Comparison of ENCODE assay signal across 8 mouse cellular contexts in the genomic region with DNA sequence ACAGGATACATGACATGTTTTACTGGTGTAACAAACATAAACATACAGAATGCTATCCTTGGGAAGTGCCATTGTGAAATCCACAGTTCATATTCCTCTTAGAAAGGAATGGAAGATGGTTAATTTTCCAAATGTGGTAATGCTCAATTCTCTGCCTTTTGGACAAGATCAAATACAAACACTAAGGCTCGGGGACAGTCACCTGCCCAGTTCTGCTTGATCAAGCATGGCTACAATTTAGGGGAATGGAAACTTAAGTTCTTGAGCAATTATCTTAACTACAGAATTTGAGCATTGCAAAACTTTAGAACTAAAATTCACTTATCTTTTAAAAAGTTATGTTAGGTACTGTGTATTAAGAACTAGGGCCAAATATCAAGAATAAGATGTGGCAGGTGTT. TPM values are rescaled to one million over a fixed set of nuclear protein-coding genes. Genes with fewer than 3 reads are reported as not detected.
DNase-seq lines count a peak whose midpoint lies in the region; ATAC-seq lines count a peak whose summit lies in the region.

No protein-coding gene starts in this region.

- H3K4me2 ChIP-seq in heart, embryonic 12.5 days = peak overlapping the region; percentile 83
- H3K4me2 ChIP-seq in hindbrain, embryonic 15.5 days = peak overlapping the region; percentile 58
- peak overlapping the region; percentile 60 for H3K4me2 ChIP-seq in midbrain, embryonic 12.5 days (replicated peaks)

- H3K27ac ChIP-seq in heart, embryonic 12.5 days (ENCODE audit: poor library complexity, severe bottlenecking) = no peak overlapping the region
- no peak overlapping the region for H3K27ac ChIP-seq in embryonic facial prominence, embryonic 10.5 days (replicated peaks)
- peak overlapping the region; percentile 94 for H3K27ac ChIP-seq in hindbrain, embryonic 15.5 days (replicated peaks)
- H3K27ac ChIP-seq in midbrain, embryonic 12.5 days (replicated peaks) = no peak overlapping the region

- no peak overlapping the region for H3K9ac ChIP-seq in heart, embryonic 12.5 days
- peak overlapping the region; percentile 75 for H3K9ac ChIP-seq in hindbrain, embryonic 15.5 days
- H3K9ac ChIP-seq in midbrain, embryonic 12.5 days (replicated peaks) = no peak overlapping the region

- no peaks in the 10 kb centered on the region for H3K27me3 ChIP-seq in heart, embryonic 12.5 days (replicated peaks)
- no peaks in the 10 kb centered on the region for H3K27me3 ChIP-seq in embryonic facial prominence, embryonic 10.5 days (replicated peaks; ENCODE audit: low read depth, poor library complexity, severe bottlenecking)
- no peaks in the 10 kb centered on the region for H3K27me3 ChIP-seq in hindbrain, embryonic 15.5 days
- no peaks in the 10 kb centered on the region for H3K27me3 ChIP-seq in midbrain, embryonic 12.5 days

- ATAC-seq in heart, embryonic 12.5 days (ENCODE audit: insufficient number of reproducible peaks, low FRiP score) = no peak
- ATAC-seq in hindbrain, embryonic 15.5 days (ENCODE audit: low FRiP score, low read depth) = no peak
- no peak for ATAC-seq in midbrain, embryonic 12.5 days (ENCODE audit: low FRiP score, low read depth)

- 94% methylated on average over 1 of the region's 1 CpGs for WGBS in heart, embryonic 12.5 days
- 80% methylated on average over 1 of the region's 1 CpGs for WGBS in embryonic facial prominence, embryonic 10.5 days
- WGBS in hindbrain, embryonic 15.5 days = 79% methylated on average over 1 of the region's 1 CpGs
- 78% methylated on average over 1 of the region's 1 CpGs for WGBS in midbrain, embryonic 12.5 days

- H3K36me3 ChIP-seq in heart, embryonic 12.5 days = peaks cover 17% of the 10 kb centered on the region
- peaks cover 18% of the 10 kb centered on the region for H3K36me3 ChIP-seq in embryonic facial prominence, embryonic 10.5 days (replicated peaks)
- peaks cover 12% of the 10 kb centered on the region for H3K36me3 ChIP-seq in hindbrain, embryonic 15.5 days
- peaks cover 9% of the 10 kb centered on the region; the same call in 1 of the 2 replicates for H3K36me3 ChIP-seq in midbrain, embryonic 12.5 days

- no peak for DNase-seq in heart, postnatal 10 days
- no peak for DNase-seq in embryonic facial prominence, embryonic 10.5 days (ENCODE audit: low spot score)
- DNase-seq in MN1 (ENCODE audit: low spot score) = no peak
- DNase-seq in embryo, embryonic 9.5 days (ENCODE audit: extremely low spot score) = no peak
- no peak for DNase-seq in right cerebral cortex, adult 18-20 months

- intact Hi-C loops in heart, postnatal 10 days (cut with DNase I) = loop anchor here (10.0 kb wide), 1 partner anchor 339 kb away; a partner anchor contains a TSS

- no peaks in the 10 kb centered on the region for H3K9me3 ChIP-seq in heart, embryonic 12.5 days (replicated peaks)
- no peaks in the 10 kb centered on the region for H3K9me3 ChIP-seq in embryonic facial prominence, embryonic 10.5 days
- H3K9me3 ChIP-seq in hindbrain, embryonic 15.5 days = no peaks in the 10 kb centered on the region
- no peaks in the 10 kb centered on the region for H3K9me3 ChIP-seq in midbrain, embryonic 12.5 days

- H3K4me3 ChIP-seq in heart, embryonic 12.5 days = peak overlapping the region; percentile 88
- peak overlapping the region; percentile 90 for H3K4me3 ChIP-seq in embryonic facial prominence, embryonic 10.5 days
- H3K4me3 ChIP-seq in hindbrain, embryonic 15.5 days = peak overlapping the region; percentile 60
- H3K4me3 ChIP-seq in midbrain, embryonic 12.5 days = peak overlapping the region; percentile 84

- peaks cover 9% of the 10 kb centered on the region for H3K4me1 ChIP-seq in heart, embryonic 12.5 days (replicated peaks)
- peaks cover 23% of the 10 kb centered on the region for H3K4me1 ChIP-seq in embryonic facial prominence, embryonic 10.5 days
- H3K4me1 ChIP-seq in hindbrain, embryonic 15.5 days (replicated peaks) = peaks cover 18% of the 10 kb centered on the region
- H3K4me1 ChIP-seq in midbrain, embryonic 12.5 days = no peaks in the 10 kb centered on the region

RNA-seq across cellular contexts. Expression of a gene that starts 2.5 kb away (rescaled TPM):
- 202 and 217 TPM in 2 replicates for polyA plus RNA-seq in heart, embryonic 12.5 days (2016; fragmentation: Nextera tagmentation; extraction: Ambion mirVana)
- total RNA-seq in heart, postnatal 10 days (2021) = 100 to 1,000 TPM; 217 to 225 TPM
- 97.6 and 102 TPM in 2 replicates for polyA plus RNA-seq in embryonic facial prominence, embryonic 10.5 days (2016; fragmentation: Nextera tagmentation; extraction: Ambion mirVana)
- polyA plus RNA-seq in hindbrain, embryonic 15.5 days (2015; fragmentation: Nextera tagmentation; extraction: Ambion mirVana) = 193 and 210 TPM in 2 replicates
- 131 and 133 TPM in 2 replicates for polyA plus RNA-seq in midbrain, embryonic 12.5 days (2016; fragmentation: Nextera tagmentation; extraction: Ambion mirVana)

RNA-seq across cellular contexts. Expression of a gene that starts 15.3 kb away (rescaled TPM):
- polyA plus RNA-seq in heart, embryonic 12.5 days (2016; fragmentation: Nextera tagmentation; extraction: Ambion mirVana) = 34.4 and 37.4 TPM in 2 replicates
- 100 to 1,000 TPM; 125 to 128 TPM for total RNA-seq in heart, postnatal 10 days (2021)
- 36.4 and 38.4 TPM in 2 replicates for polyA plus RNA-seq in embryonic facial prominence, embryonic 10.5 days (2016; fragmentation: Nextera tagmentation; extraction: Ambion mirVana)
- polyA plus RNA-seq in hindbrain, embryonic 15.5 days (2015; fragmentation: Nextera tagmentation; extraction: Ambion mirVana) = 36.9 and 38.5 TPM in 2 replicates
- polyA plus RNA-seq in midbrain, embryonic 12.5 days (2016; fragmentation: Nextera tagmentation; extraction: Ambion mirVana) = 43.8 and 50.8 TPM in 2 replicates
